Mouse (Mus musculus) thymus, adult 2 months (tissue): Measurements from ENCODE around the gene Dnajc27.

Source experiments
- CTCF ChIP-seq: fragments of 200-500 bp; IDR thresholded peaks from 2 replicates; pipeline ENCODE4 v1.5.1; 2012; ENCODE audit warnings: mild to moderate bottlenecking, control low read depth, low read length, moderate library complexity, borderline replicate concordance; ENCODE audit not compliant: control insufficient read depth, poor library complexity, insufficient read depth; ENCODE audit errors: extremely low read depth
- POLR2A ChIP-seq: fragments of 200-500 bp; IDR thresholded peaks from 2 replicates; pipeline ENCODE4 v1.6.1; 2012; ENCODE audit warnings: mild to moderate bottlenecking, low read length, control low read depth, moderate library complexity; ENCODE audit not compliant: control insufficient read depth, poor library complexity, insufficient read depth; ENCODE audit errors: extremely low read depth

DNA sequence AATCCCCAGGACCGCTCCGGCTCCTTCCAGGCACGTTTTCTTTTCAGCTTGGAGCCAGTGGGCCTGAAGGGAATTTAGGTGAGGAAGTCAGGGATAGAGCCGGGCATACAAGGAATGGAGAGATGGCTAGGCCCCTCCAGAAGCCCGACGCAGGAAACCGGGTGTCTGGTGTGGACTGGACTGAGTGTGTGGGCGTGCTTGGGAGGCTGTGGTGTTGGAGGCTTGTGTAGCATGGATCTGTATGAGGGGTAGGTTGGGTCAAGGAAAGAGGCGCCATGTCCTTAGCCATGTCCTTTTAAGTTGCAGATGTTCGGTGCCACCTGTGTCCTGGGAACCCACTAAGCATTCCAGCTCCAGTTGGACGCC is 51.4 kb downstream of the Dnajc27 start:
- TF ChIP-seq POLR2A (no peak), CTCF (no peak)
